Mouse (Mus musculus) gastrocnemius, postnatal 14 days (tissue): Measurements from ENCODE around the gene 9630041A04Rik. TPM values are rescaled to one million over a fixed set of nuclear protein-coding genes. Genes with fewer than 3 reads are reported as not detected.

ENCODE experiments used
- DNase-seq: peaks from one replicate; pipeline ENCODE4 v3.0.0; 2021; ENCODE audit warnings: mixed read lengths
- intact Hi-C: fragments of 180-260 bp; cut with DNase I; formaldehyde crosslinking; loops from one replicate; pipeline ENCODE4 v1.15.1; 2025; ENCODE audit warnings: low total_unique reads
- long read RNA-seq, 2 experiments: library from polyadenylated mRNA; stranded (forward); transcript quantifications; one replicate each; pipeline ENCODE4 v2.0.0; 2021
- total RNA-seq, 2 experiments: library from RNA; stranded (reverse); gene quantifications; 2 replicates each; pipeline ENCODE4 v1.2.3; 2021

The 9630041A04Rik gene
- not detected for total RNA-seq
- long read RNA-seq, experiment 1: 0 reads
- long read RNA-seq, experiment 2: 0 reads

GRCm38 (mm10) chr9:101861596-101862471, at the start of gene 9630041A04Rik:
9630041A04Rik (plus strand) TSS chr9:101861841.
- no peak for DNase-seq
- intact Hi-C loops: no loop called here

GRCm38 (mm10) chr9:101823896-101824295, 37.7 kb upstream of the 9630041A04Rik start:
- no peak for DNase-seq
- intact Hi-C loops: no loop called here

- intact Hi-C loops: no loop called here
- DNase-seq: no peak
Measured at GRCm38 (mm10) chr9:101825626-101826025, 36.0 kb upstream of the 9630041A04Rik start.

- DNase-seq: no peak
- intact Hi-C loops: no loop called here
Measured at GRCm38 (mm10) chr9:101833619-101834018, 28.0 kb upstream of the 9630041A04Rik start.

- no peak for DNase-seq
- intact Hi-C loops: no loop called here
Measured at GRCm38 (mm10) chr9:101841101-101841500, 20.5 kb upstream of the 9630041A04Rik start.

- no peak for DNase-seq
- intact Hi-C loops: no loop called here
Measured at GRCm38 (mm10) chr9:101843893-101844292, 17.7 kb upstream of the 9630041A04Rik start.

- no peak for DNase-seq
- intact Hi-C loops: no loop called here
Measured at GRCm38 (mm10) chr9:101845691-101846090, 15.9 kb upstream of the 9630041A04Rik start.

- DNase-seq: peak; percentile 56
- intact Hi-C loops: no loop called here
Measured at GRCm38 (mm10) chr9:101862481-101863065, 932 bp downstream of the 9630041A04Rik start.

- intact Hi-C loops: no loop called here
Measured at GRCm38 (mm10) chr9:101863130-101863529, 1.5 kb downstream of the 9630041A04Rik start.

GRCm38 (mm10) chr9:101868593-101868992, 7.0 kb downstream of the 9630041A04Rik start:
- DNase-seq: no peak

More at GRCm38 (mm10) chr9:101863130-101863529, 1.5 kb downstream of the 9630041A04Rik start:
- no peak for DNase-seq

GRCm38 (mm10) chr9:101870034-101870433, 8.4 kb downstream of the 9630041A04Rik start:
- no peak for DNase-seq
- intact Hi-C loops: no loop called here

More at GRCm38 (mm10) chr9:101868593-101868992, 7.0 kb downstream of the 9630041A04Rik start:
- intact Hi-C loops: no loop called here

- DNase-seq: no peak
- intact Hi-C loops: no loop called here
Measured at GRCm38 (mm10) chr9:101875306-101875705, 13.7 kb downstream of the 9630041A04Rik start.

- no peak for DNase-seq
- intact Hi-C loops: no loop called here
Measured at GRCm38 (mm10) chr9:101877109-101877987, 15.7 kb downstream of the 9630041A04Rik start.

- intact Hi-C loops: no loop called here
Measured at GRCm38 (mm10) chr9:101883295-101883694, 21.7 kb downstream of the 9630041A04Rik start.

GRCm38 (mm10) chr9:101897851-101898250, 36.2 kb downstream of the 9630041A04Rik start:
- no peak for DNase-seq
- intact Hi-C loops: no loop called here

More at GRCm38 (mm10) chr9:101883295-101883694, 21.7 kb downstream of the 9630041A04Rik start:
- DNase-seq: no peak

GRCm38 (mm10) chr9:101903406-101903805, 41.8 kb downstream of the 9630041A04Rik start:
- DNase-seq: no peak
- intact Hi-C loops: no loop called here

GRCm38 (mm10) chr9:101907747-101908255, 46.2 kb downstream of the 9630041A04Rik start:
- DNase-seq: no peak
- intact Hi-C loops: no loop called here

GRCm38 (mm10) chr9:101908849-101909248, 47.2 kb downstream of the 9630041A04Rik start:
- no peak for DNase-seq
- intact Hi-C loops: no loop called here

GRCm38 (mm10) chr9:101909491-101909890, 47.9 kb downstream of the 9630041A04Rik start:
- no peak for DNase-seq
- intact Hi-C loops: no loop called here
